Mouse (Mus musculus): ENCODE results near the gene Gabrb2. TPM values are rescaled to one million over a fixed set of nuclear protein-coding genes. Genes with fewer than 3 reads are reported as not detected.

Gene Gabrb2
- polyA plus RNA-seq, 1 experiment from 2014 or later = 1.5 TPM

DNA sequence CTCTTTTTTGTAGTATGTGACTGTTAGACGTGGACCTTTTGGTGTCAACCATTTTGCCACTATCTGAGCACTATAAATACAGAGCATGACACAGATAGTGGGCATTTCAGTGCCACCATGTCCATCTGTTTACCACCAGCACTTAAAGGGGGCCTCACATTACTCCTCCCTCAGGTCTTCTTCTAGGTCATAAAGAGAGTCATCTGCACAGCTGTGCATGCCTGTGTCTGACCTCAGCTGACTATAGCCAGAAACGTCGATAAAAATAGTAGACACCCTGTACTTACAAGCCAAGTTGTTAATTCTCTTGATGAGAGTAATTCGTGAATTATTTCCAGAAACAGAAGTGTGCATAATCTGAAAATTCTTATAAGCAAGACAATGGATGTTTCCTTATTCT is 29.4 kb downstream of the Gabrb2 start:
- no peak overlapping the region for H3K27ac ChIP-seq
- no peak overlapping the region for H3K4me2 ChIP-seq (replicated peaks)
- no peaks in the 10 kb centered on the region for H3K4me1 ChIP-seq (replicated peaks)
- H3K27me3 ChIP-seq (replicated peaks) = no peaks in the 10 kb centered on the region
- no peak overlapping the region for H3K9ac ChIP-seq
- 68% methylated on average over 4 of the region's 4 CpGs for WGBS
- ATAC-seq = no peak
- H3K36me3 ChIP-seq = no peaks in the 10 kb centered on the region
- H3K9me3 ChIP-seq = no peaks in the 10 kb centered on the region
- H3K4me3 ChIP-seq (replicated peaks) = no peak overlapping the region

DNA sequence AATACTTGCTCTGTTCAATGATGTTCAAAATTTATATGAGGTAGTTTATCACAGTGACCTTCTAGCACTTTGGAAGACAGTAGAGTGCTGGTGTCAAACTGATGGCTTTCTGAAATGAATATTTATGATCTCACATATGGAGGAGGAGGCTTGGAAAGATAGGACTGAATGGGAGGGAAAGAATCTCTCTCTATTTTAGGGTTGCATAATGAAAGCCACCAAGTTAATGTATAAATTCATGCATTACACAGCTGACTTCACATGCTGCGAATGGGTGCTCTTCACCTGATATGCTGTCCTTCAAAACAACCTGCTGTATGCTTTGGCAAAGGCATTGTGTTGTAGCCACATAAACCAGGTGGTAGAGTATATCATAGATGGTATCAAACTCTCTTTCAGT is 44.6 kb downstream of the Gabrb2 start:
- Histone ChIP-seq H3K27me3 (replicated peaks) (no peaks in the 10 kb centered on the region), H3K27ac (no peak overlapping the region), H3K4me2 (replicated peaks) (no peak overlapping the region), H3K36me3 (no peaks in the 10 kb centered on the region), H3K4me3 (replicated peaks) (no peak overlapping the region), H3K4me1 (replicated peaks) (no peaks in the 10 kb centered on the region), H3K9me3 (no peaks in the 10 kb centered on the region), H3K9ac (no peak overlapping the region)
- 90% methylated on average over 1 of the region's 1 CpGs for WGBS
- no peak for ATAC-seq

DNA sequence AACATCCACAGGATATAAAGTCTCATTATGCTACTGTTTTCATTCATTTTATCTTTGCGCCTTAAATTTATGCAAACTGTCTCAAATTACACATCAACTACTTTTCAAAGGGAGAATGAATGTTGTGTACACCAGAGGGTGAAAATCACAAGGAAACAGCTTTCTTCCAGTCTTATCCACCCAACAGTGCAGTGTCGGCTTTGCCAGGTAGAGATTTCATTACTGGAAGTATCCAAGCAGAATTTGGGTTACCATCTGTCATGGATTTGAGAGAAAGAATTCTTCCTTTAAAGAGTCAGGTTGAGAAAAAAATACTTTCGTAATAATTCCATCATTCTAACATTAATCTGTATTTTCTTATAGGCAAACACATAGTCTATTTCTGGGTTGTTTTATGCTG is 48.8 kb downstream of the Gabrb2 start:
- Histone ChIP-seq H3K4me3 (replicated peaks) (no peak overlapping the region), H3K36me3 (no peaks in the 10 kb centered on the region), H3K27me3 (replicated peaks) (no peaks in the 10 kb centered on the region), H3K9me3 (no peaks in the 10 kb centered on the region), H3K4me1 (replicated peaks) (no peaks in the 10 kb centered on the region), H3K9ac (no peak overlapping the region), H3K27ac (no peak overlapping the region), H3K4me2 (replicated peaks) (no peak overlapping the region)
- WGBS = 89% methylated on average over 3 of the region's 3 CpGs
- no peak for ATAC-seq

DNA sequence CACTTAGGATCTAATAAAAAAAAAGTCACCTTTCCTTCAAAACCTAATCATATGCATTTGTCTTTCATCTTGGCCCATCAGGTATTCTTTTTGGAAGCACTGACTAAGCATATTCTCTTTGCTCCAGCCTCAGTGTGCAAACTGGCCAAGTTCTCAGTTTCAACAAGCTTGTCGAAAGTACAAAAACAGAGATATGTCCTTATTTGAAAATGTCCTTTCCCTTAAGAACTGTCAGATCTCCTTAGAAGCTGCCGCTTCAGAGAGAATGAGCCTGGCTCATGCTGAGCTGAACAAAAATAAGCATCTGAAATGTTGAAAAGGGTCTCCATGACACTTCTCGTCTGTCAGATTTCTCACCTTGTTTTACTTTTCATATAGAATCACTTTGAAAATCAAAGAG is 55.0 kb downstream of the Gabrb2 start:
- no peak overlapping the region for H3K9ac ChIP-seq
- no peak overlapping the region for H3K4me3 ChIP-seq (replicated peaks)
- 90% methylated on average over 3 of the region's 3 CpGs for whole genome bisulfite sequencing
- H3K27ac ChIP-seq = no peak overlapping the region
- H3K4me2 ChIP-seq (replicated peaks) = no peak overlapping the region
- no peaks in the 10 kb centered on the region for H3K27me3 ChIP-seq (replicated peaks)
- no peaks in the 10 kb centered on the region for H3K9me3 ChIP-seq
- no peaks in the 10 kb centered on the region for H3K4me1 ChIP-seq (replicated peaks)
- no peaks in the 10 kb centered on the region for H3K36me3 ChIP-seq
- ATAC-seq = no peak

DNA sequence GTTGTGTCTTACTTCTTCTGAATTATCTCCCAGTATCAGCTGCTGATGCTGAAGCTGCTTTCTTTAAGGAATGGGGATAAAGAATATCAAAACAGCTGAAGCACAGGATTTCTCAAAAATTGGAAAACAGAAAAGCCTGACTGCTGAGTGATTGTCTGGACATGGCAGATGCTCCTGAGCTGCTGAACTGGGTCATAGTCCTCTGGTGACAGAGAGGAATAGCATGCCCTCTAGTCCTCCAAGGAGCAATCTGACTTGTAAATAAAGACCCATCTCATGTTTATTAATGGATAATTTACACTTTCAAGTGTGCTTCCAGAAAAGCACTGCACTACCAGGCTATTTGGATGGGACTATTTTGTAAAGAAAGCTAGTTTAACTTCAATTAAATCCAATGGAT is 68.1 kb downstream of the Gabrb2 start:
- no peak overlapping the region for H3K4me3 ChIP-seq (replicated peaks)
- H3K4me2 ChIP-seq (replicated peaks) = no peak overlapping the region
- no peak overlapping the region for H3K27ac ChIP-seq
- no peaks in the 10 kb centered on the region for H3K9me3 ChIP-seq
- H3K9ac ChIP-seq = no peak overlapping the region
- no peaks in the 10 kb centered on the region for H3K27me3 ChIP-seq (replicated peaks)
- H3K4me1 ChIP-seq (replicated peaks) = no peaks in the 10 kb centered on the region
- no peak for ATAC-seq
- H3K36me3 ChIP-seq = no peaks in the 10 kb centered on the region

DNA sequence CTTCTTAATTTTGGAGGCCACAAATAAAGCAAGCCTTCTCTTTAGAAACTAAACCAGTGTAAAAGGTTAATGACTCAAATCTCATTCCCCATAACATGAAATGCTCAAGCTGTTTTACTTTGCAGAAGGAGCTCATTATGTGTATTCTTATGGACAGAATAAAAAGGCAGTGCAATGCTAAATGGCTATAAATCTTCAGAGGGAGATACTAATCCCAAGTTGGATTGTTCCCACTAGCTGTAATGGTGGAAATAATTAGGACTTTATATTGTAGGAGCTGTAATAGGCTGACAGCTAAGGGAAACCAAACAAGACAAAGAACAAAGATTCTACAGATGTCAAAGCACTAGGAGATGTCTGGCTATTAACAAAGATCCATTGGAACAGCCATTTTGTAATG is 81.6 kb downstream of the Gabrb2 start:
- no peaks in the 10 kb centered on the region for H3K4me1 ChIP-seq (replicated peaks)
- no peaks in the 10 kb centered on the region for H3K27me3 ChIP-seq (replicated peaks)
- H3K36me3 ChIP-seq = no peaks in the 10 kb centered on the region
- H3K27ac ChIP-seq = no peak overlapping the region
- no peak for ATAC-seq
- H3K4me2 ChIP-seq (replicated peaks) = no peak overlapping the region
- H3K4me3 ChIP-seq (replicated peaks) = no peak overlapping the region
- no peaks in the 10 kb centered on the region for H3K9me3 ChIP-seq
- no peak overlapping the region for H3K9ac ChIP-seq

DNA sequence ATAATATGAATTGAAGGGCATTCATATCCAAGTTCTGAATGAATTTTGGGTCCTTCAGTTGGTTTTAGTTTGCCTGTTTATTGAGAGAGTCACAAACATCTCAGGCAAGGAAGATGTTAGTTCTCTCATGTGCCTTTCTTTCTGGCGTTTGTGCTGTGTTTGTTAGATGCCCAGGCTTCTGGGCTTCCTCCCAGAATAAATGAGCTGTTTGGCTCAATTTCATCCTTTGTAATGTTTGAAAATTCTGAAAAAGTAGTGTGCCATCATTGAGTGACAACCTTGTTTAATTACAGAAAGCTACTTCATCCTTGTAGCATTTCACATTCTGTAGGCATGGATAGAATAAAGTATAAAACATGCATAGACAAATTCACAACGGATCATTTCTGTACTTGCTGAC is 85.9 kb downstream of the Gabrb2 start:
- Histone ChIP-seq H3K27ac (no peak overlapping the region), H3K9me3 (no peaks in the 10 kb centered on the region), H3K27me3 (replicated peaks) (no peaks in the 10 kb centered on the region), H3K36me3 (no peaks in the 10 kb centered on the region), H3K4me3 (replicated peaks) (no peak overlapping the region), H3K4me1 (replicated peaks) (no peaks in the 10 kb centered on the region), H3K4me2 (replicated peaks) (no peak overlapping the region), H3K9ac (no peak overlapping the region)
- no peak for ATAC-seq
- 76% methylated on average over 2 of the region's 2 CpGs for WGBS

DNA sequence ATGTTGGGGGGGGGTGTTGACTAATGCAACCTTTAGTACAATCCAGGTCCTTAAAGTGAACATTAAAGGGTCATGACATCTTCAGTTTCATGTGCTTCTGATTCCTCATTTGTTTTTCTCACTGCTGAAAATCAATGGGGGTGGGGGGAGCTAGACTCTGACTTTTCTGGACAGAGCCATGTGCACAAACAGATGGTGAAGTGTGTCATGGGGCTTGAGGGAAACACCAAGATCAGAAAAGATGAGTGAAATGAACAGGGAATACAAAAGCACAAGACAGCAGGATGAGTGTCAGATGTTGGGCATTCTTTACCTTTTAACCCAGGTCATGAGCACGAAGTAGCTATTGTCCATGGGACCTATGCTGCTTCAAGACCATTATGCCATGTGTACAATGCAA is 86.4 kb downstream of the Gabrb2 start:
- Histone ChIP-seq H3K4me1 (replicated peaks) (no peaks in the 10 kb centered on the region), H3K36me3 (no peaks in the 10 kb centered on the region), H3K4me3 (replicated peaks) (no peak overlapping the region), H3K27me3 (replicated peaks) (no peaks in the 10 kb centered on the region), H3K4me2 (replicated peaks) (no peak overlapping the region), H3K27ac (no peak overlapping the region), H3K9me3 (no peaks in the 10 kb centered on the region), H3K9ac (no peak overlapping the region)
- 68% methylated on average over 1 of the region's 1 CpGs for WGBS
- ATAC-seq = no peak

DNA sequence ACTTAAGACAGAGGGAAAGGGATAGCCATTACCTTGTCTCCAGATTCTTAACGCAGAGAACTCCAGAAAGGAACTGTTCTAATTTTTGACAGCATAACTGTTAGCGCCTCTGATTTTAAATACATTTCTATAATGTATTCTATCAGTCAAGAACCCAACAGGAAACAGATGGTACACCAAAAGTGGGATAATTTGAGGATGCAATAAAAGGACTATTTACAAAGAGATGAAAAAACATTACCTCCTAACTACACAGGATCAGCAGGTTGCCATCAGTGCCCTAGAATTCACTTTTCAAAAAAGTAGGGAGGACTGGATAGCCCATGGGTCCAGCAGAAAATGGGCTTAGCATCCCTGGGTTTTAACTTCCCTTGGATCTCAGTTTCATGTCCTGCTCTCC is 102.4 kb downstream of the Gabrb2 start:
- Histone ChIP-seq H3K4me2 (replicated peaks) (no peak overlapping the region), H3K36me3 (no peaks in the 10 kb centered on the region), H3K27me3 (replicated peaks) (no peaks in the 10 kb centered on the region), H3K4me1 (replicated peaks) (no peaks in the 10 kb centered on the region), H3K27ac (no peak overlapping the region), H3K9me3 (no peaks in the 10 kb centered on the region), H3K9ac (no peak overlapping the region), H3K4me3 (replicated peaks) (no peak overlapping the region)
- ATAC-seq = no peak
- WGBS = 89% methylated on average over 2 of the region's 2 CpGs

DNA sequence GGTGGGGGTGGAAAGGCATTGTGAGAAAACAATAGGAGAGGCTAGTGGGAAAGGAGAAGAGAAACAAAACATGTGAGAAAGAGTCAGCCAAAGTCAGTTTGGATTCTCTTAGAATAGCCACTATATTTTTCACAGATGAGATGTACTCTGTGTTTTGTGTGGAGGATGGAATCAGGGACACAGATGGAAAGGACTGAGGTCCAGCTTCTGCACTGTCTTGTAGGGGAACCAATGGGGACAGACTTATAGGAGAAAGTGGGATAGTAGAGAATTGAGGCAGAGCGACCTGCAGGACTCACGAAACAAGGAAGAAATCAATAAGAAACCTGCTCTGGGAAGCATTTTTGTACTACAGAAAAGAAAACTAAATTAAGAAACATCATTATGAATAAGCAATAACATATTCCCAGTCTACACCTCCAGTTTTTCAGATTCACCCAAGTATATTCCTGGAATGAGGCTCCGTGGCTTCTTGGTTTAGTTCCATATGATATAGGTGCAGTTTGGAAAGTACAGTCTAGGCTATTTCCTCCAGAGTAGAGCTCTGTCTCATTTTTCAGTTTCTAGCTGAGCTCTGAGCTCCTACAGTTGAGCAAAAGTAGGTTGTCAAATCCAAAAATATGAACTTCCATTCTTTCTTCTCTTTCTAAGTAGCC is 108.8 kb downstream of the Gabrb2 start:
- no peak overlapping the region for H3K27ac ChIP-seq
- H3K9me3 ChIP-seq = no peaks in the 10 kb centered on the region
- no peak overlapping the region for H3K4me3 ChIP-seq (replicated peaks)
- H3K4me2 ChIP-seq (replicated peaks) = no peak overlapping the region
- no peaks in the 10 kb centered on the region for H3K27me3 ChIP-seq (replicated peaks)
- ATAC-seq = no peak
- H3K4me1 ChIP-seq (replicated peaks) = no peaks in the 10 kb centered on the region
- no peak overlapping the region for H3K9ac ChIP-seq
- H3K36me3 ChIP-seq = no peaks in the 10 kb centered on the region
- WGBS = 95% methylated on average over 3 of the region's 3 CpGs

DNA sequence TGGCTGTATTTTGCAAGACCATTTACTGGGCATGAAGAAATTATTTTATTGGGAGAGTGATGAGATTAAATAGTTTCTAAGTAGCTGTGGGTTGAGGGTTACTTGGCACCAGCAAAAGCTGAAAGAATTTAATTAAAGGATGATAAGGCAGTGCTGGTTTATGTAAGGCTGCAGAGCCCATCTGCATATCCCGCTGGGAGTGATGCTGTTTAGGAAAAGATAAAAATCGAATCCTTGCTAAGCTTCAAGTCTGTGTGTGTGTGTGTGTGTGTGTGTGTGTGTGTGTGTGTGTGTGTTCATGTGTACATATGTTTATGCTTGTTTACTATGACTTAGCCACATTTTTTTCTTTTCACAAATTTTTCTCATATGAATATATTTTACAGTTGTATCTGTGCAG is 113.0 kb downstream of the Gabrb2 start:
- no peaks in the 10 kb centered on the region for H3K36me3 ChIP-seq
- H3K4me1 ChIP-seq (replicated peaks) = no peaks in the 10 kb centered on the region
- no peak overlapping the region for H3K9ac ChIP-seq
- no peak overlapping the region for H3K4me2 ChIP-seq (replicated peaks)
- no peak for ATAC-seq
- H3K27ac ChIP-seq = no peak overlapping the region
- no peaks in the 10 kb centered on the region for H3K9me3 ChIP-seq
- WGBS = 69% methylated on average over 2 of the region's 2 CpGs
- no peaks in the 10 kb centered on the region for H3K27me3 ChIP-seq (replicated peaks)
- no peak overlapping the region for H3K4me3 ChIP-seq (replicated peaks)

DNA sequence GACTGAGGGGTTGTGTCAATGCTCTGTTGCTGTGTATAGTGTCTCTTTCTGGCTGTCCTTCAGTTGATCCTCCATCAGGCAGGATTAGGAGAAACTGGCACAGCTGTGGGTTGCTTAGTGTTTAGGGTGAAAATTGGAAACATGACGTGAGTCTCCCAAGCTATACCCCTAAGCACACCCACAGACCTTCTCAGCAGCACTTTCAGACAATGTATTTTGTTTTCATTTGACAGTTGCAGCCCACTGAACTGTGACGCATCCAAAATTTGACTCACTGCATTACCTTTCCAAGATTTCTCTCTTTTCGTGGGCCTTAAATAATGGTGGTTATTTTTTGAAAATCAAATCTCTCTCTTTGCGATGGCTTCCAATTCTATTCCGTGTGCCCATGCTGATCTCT is 115.7 kb downstream of the Gabrb2 start:
- H3K4me3 ChIP-seq (replicated peaks) = no peak overlapping the region
- no peaks in the 10 kb centered on the region for H3K27me3 ChIP-seq (replicated peaks)
- no peaks in the 10 kb centered on the region for H3K9me3 ChIP-seq
- H3K9ac ChIP-seq = no peak overlapping the region
- WGBS = 81% methylated on average over 5 of the region's 5 CpGs
- no peaks in the 10 kb centered on the region for H3K36me3 ChIP-seq
- H3K4me1 ChIP-seq (replicated peaks) = no peaks in the 10 kb centered on the region
- ATAC-seq = no peak
- H3K4me2 ChIP-seq (replicated peaks) = no peak overlapping the region
- H3K27ac ChIP-seq = no peak overlapping the region

DNA sequence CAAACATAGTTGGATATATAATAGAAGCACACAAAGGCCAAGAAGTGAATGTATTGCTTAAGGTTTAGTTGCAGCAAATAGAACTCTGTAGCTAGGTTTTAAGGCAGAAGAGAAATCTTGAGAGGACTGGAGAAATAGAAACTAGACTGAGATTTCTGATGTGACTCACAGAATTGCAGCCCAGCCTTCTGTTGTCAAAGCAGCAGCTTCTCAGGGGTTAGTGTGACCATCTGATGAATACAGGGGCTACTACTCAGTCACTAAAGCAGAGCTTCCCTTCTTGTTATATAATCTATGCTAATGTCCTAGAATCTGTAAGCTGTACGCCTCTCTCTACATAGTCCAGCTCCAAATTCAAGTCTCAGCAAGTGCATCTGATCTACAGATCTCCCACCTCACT is 116.3 kb downstream of the Gabrb2 start:
- Histone ChIP-seq H3K4me1 (replicated peaks) (no peaks in the 10 kb centered on the region), H3K27ac (no peak overlapping the region), H3K9ac (no peak overlapping the region), H3K9me3 (no peaks in the 10 kb centered on the region), H3K27me3 (replicated peaks) (no peaks in the 10 kb centered on the region), H3K4me3 (replicated peaks) (no peak overlapping the region), H3K4me2 (replicated peaks) (no peak overlapping the region), H3K36me3 (no peaks in the 10 kb centered on the region)
- ATAC-seq = no peak
- WGBS = 80% methylated on average over 1 of the region's 1 CpGs

DNA sequence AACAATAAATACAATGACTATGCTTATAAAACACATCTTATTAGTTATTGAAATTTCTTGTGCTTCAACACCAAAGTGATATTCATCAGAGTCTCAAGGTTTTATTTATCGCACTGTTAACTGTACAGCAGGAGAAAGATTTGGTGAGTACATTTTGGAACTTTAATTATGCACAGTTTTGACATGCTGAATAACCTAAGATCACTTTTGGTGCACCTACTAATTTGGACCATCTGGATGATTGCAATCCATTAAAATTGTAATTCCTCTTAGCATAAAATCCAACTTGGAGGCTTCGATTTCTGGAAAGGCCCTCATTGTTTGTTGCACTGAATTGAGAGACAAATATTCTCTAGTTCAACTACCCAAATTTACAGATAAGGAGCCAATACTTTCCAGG is 123.3 kb downstream of the Gabrb2 start:
- Histone ChIP-seq H3K9ac (no peak overlapping the region), H3K27me3 (replicated peaks) (no peaks in the 10 kb centered on the region), H3K4me1 (replicated peaks) (no peaks in the 10 kb centered on the region), H3K36me3 (no peaks in the 10 kb centered on the region), H3K27ac (no peak overlapping the region), H3K9me3 (no peaks in the 10 kb centered on the region), H3K4me2 (replicated peaks) (no peak overlapping the region), H3K4me3 (replicated peaks) (no peak overlapping the region)
- no peak for ATAC-seq
- WGBS = 84% methylated on average over 2 of the region's 2 CpGs
